Comparison of ENCODE assay signal across 22 mouse cellular contexts in the genomic region with DNA sequence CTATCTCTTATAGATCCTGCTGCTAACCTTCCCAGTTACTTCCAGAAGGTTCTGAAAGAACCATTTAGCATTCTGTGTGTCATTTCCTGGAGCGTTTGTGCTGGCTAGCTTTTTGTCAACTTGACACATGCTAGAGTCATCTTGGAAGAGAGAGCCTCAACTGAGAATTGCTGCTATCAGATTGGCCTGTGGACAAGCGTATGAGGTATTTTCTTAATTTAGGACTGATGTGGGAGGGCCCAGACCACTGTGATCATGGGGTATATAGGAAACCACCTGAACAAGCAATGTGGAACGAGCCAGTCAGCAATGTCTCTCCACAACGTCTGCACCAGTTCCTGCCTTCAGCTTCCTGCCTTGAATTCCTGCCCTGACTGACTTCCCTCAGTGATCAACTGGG.
"Had no signal": no experiment of that assay in that cellular context is flagged by ENCODE, and none has a peak within 500 bp of the region (broad histone marks: within the 10 kb centered on the region; RNA-seq: fewer than 3 reads in every experiment).

No protein-coding gene starts in this region.

- ATAC-seq: liver, embryonic 12.5 days; midbrain, embryonic 13.5 days; midbrain, embryonic 16.5 days had no signal

- H3K27ac ChIP-seq: limb, embryonic 10.5 days; limb, embryonic 13.5 days; liver, embryonic 12.5 days; liver, embryonic 15.5 days; lung, embryonic 15.5 days; midbrain, embryonic 10.5 days; midbrain, embryonic 13.5 days; neural tube, embryonic 13.5 days had no signal

- H3K27me3 ChIP-seq: limb, embryonic 13.5 days; lung, embryonic 15.5 days; midbrain, embryonic 13.5 days; neural tube, embryonic 13.5 days had no signal

- H3K9me3 ChIP-seq: limb, embryonic 10.5 days; limb, embryonic 13.5 days; liver, embryonic 12.5 days; liver, embryonic 15.5 days; lung, embryonic 15.5 days; midbrain, embryonic 10.5 days; midbrain, embryonic 13.5 days; neural tube, embryonic 13.5 days had no signal

- DNase-seq: kidney, postnatal 14 days; kidney, postnatal 4 days; layer of hippocampus, adult 9-11 months; liver; lung, adult 18-20 months; lung, postnatal 10 days; lung, postnatal 36 days; retina, postnatal 1 day; right cerebral cortex, postnatal 25 days; thymus, adult 2 months; thymus, postnatal 14 days had no signal

- H3K4me1 ChIP-seq: limb, embryonic 10.5 days; limb, embryonic 13.5 days; liver, embryonic 12.5 days; liver, embryonic 15.5 days; lung, embryonic 15.5 days; midbrain, embryonic 10.5 days; midbrain, embryonic 13.5 days; neural tube, embryonic 13.5 days had no signal

- H3K4me3 ChIP-seq: limb, embryonic 10.5 days; limb, embryonic 13.5 days; liver, embryonic 12.5 days; liver, embryonic 15.5 days; lung, embryonic 15.5 days; megakaryocyte, embryonic 14.5 days; midbrain, embryonic 10.5 days; midbrain, embryonic 13.5 days; myocyte; neural tube, embryonic 13.5 days had no signal

- H3K9ac ChIP-seq: limb, embryonic 13.5 days; liver, embryonic 12.5 days; liver, embryonic 15.5 days; lung, embryonic 15.5 days; midbrain, embryonic 13.5 days; neural tube, embryonic 13.5 days had no signal

- H3K36me3 ChIP-seq: limb, embryonic 10.5 days; limb, embryonic 13.5 days; liver, embryonic 12.5 days; liver, embryonic 15.5 days; lung, embryonic 15.5 days; midbrain, embryonic 10.5 days; midbrain, embryonic 13.5 days; neural tube, embryonic 13.5 days had no signal

- H3K4me2 ChIP-seq: limb, embryonic 13.5 days; liver, embryonic 12.5 days; liver, embryonic 15.5 days; lung, embryonic 15.5 days; midbrain, embryonic 13.5 days; neural tube, embryonic 13.5 days had no signal
